Mouse (Mus musculus) liver, adult 2 months (tissue): ENCODE measurements around the gene Gpd1l. TPM values are rescaled to one million over a fixed set of nuclear protein-coding genes. Genes with fewer than 3 reads are reported as not detected.

Source experiments
- DNase-seq: peaks from one replicate; pipeline ENCODE4 v3.0.0-alpha.2; 2011; ENCODE audit warnings: low read depth, low spot score; ENCODE audit errors: extremely low read depth
- H3K27ac ChIP-seq: fragments of 200-500 bp; replicated peaks from 2 replicates; pipeline ENCODE4 v1.5.1; 2012; ENCODE audit warnings: low read depth, mild to moderate bottlenecking, control low read depth, inconsistent platforms, low read length; ENCODE audit not compliant: insufficient read depth
- H3K27me3 ChIP-seq: fragments of 200-500 bp; 2 replicates; pipeline ENCODE4 v1.6.1; 2012; ENCODE audit warnings: mild to moderate bottlenecking, moderate library complexity, low read length, inconsistent platforms; ENCODE audit not compliant: control insufficient read depth, insufficient read depth
- H3K36me3 ChIP-seq: fragments of 200-500 bp; 2 replicates; pipeline ENCODE4 v1.6.1; 2012; ENCODE audit warnings: low read length, inconsistent platforms; ENCODE audit not compliant: control insufficient read depth, insufficient read depth
- H3K4me1 ChIP-seq: fragments of 200-500 bp; 2 replicates; pipeline ENCODE4 v1.6.1; 2011; ENCODE audit warnings: low read length; ENCODE audit not compliant: control insufficient read depth, insufficient read depth
- H3K4me3 ChIP-seq: fragments of 200-500 bp; 2 replicates; pipeline ENCODE4 v1.5.1; 2011; ENCODE audit warnings: low read depth, mild to moderate bottlenecking, control low read depth, low read length, moderate library complexity; ENCODE audit not compliant: insufficient read depth
- H3K79me2 ChIP-seq: fragments of 200-500 bp; 2 replicates; pipeline ENCODE4 v1.6.1; 2012; ENCODE audit warnings: inconsistent platforms, mild to moderate bottlenecking, low read length, moderate library complexity; ENCODE audit not compliant: control insufficient read depth, insufficient read depth
- H3K9ac ChIP-seq: fragments of 200-500 bp; 2 replicates; pipeline ENCODE4 v1.6.1; 2012; ENCODE audit warnings: low read depth, mild to moderate bottlenecking, control low read depth, inconsistent platforms, low read length
- CTCF ChIP-seq: fragments of 200-500 bp; IDR thresholded peaks from 2 replicates; pipeline ENCODE4 v1.5.1; 2011; ENCODE audit warnings: low read depth, low read length, control low read depth
- POLR2A ChIP-seq: fragments of 200-500 bp; IDR thresholded peaks from 2 replicates; pipeline ENCODE4 v1.6.1; 2011; ENCODE audit warnings: low read length, control low read depth; ENCODE audit not compliant: insufficient read depth; ENCODE audit errors: extremely low read depth
- WGBS: fragments of 180-500 bp; shearing (Covaris S2); methylation state at CpG from one replicate; pipeline ENCODE4 v1.1.7; 2018; 5-methylcytosine and 5-hydroxymethylcytosine counted together
- polyA plus RNA-seq: library from polyadenylated mRNA; depleted of rRNA; stranded (reverse); fragments of >200 nt; gene quantifications from 2 replicates; pipeline ENCODE4 v1.2.3, GENCODE M21; 2012
- total RNA-seq: library from RNA; depleted of rRNA; stranded (reverse); fragments of >200 nt; gene quantifications from 2 replicates; pipeline ENCODE4 v1.2.3, GENCODE M21; 2014

Gene Gpd1l
- total and polyA plus RNA-seq, 2 experiments = 12.6 to 21.3 TPM

DNA sequence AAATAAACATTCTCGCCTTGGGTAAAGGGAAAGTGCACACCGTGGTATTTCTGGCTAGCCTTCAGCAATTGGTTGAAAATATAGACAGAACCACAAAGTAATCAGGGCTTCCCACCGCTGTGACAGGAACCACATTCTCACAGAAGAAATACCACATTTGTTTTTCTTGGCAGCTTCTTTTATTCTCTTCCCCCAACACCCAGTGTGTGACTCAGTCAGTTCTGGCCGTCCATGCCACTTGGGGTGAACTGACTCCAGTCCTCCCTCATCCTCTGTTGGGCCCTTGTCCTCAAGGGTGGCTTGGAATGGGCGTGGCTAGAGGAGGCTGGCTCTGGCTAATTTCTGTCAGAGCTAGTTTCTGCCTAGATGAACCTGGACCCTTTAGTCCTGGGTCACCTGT, 14.6 kb upstream of the Gpd1l start:
- no peaks in the 10 kb centered on the region for H3K36me3 ChIP-seq
- no peak overlapping the region for H3K9ac ChIP-seq
- no peak overlapping the region for H3K27ac ChIP-seq
- 60% methylated on average over 5 of the region's 5 CpGs for WGBS
- no peaks in the 10 kb centered on the region for H3K27me3 ChIP-seq
- no peaks in the 10 kb centered on the region for H3K79me2 ChIP-seq
- no peak for DNase-seq
- peaks cover 1% of the 10 kb centered on the region for H3K4me1 ChIP-seq
- H3K4me3 ChIP-seq = no peak overlapping the region
- no peak for TF ChIP-seq CTCF
- no peak for TF ChIP-seq POLR2A

DNA sequence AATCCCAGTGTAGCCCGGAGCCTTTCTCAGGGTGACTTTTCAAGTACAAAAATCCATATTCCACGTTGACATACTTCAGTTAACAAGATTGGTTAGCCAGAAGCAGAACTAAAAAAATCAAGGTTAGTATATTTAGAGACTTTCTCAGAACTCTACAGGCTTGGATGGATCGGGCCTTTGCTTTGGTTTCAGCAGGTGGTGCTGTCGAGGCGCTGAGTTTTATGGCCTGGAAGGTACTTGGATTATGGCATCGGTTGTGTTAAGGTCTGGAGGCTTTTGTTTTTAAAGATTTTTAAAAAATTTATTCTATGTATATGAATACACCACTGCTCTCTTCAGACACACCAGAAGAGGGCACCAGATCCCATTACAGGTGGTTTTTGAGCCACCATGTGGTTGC, 11.8 kb upstream of the Gpd1l start:
- Histone ChIP-seq H3K27me3 (no peaks in the 10 kb centered on the region), H3K79me2 (no peaks in the 10 kb centered on the region), H3K36me3 (no peaks in the 10 kb centered on the region), H3K9ac (no peak overlapping the region), H3K27ac (no peak overlapping the region), H3K4me3 (no peak overlapping the region), H3K4me1 (no peaks in the 10 kb centered on the region; the same call in 1 of the 2 replicates)
- no peak for DNase-seq
- TF ChIP-seq CTCF (no peak), POLR2A (no peak)
- 88% methylated on average over 6 of the region's 6 CpGs for WGBS

DNA sequence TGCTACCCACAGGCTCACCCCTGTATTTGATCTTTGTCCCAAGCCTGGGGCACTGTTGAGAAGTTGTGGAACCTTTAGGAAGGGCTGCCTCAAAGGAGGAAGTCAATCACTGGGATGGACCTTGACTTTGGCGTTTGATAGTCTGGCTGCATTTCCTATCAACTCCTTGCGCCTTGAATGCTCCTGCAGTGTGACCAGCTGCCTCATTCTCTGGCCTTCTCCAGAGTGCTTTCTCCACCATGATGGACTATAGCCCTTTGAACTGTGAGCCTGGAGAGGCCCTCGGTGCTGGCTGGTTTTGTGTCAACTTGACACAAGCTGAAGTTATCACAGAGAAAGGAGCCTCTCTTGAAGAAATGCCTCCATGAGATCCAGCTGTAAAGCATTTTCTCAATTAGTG, 10.9 kb upstream of the Gpd1l start:
- Histone ChIP-seq H3K27ac (no peak overlapping the region), H3K9ac (no peak overlapping the region), H3K4me1 (no peaks in the 10 kb centered on the region; the same call in 1 of the 2 replicates), H3K4me3 (no peak overlapping the region), H3K36me3 (no peaks in the 10 kb centered on the region), H3K27me3 (no peaks in the 10 kb centered on the region), H3K79me2 (no peaks in the 10 kb centered on the region)
- WGBS = 81% methylated on average over 3 of the region's 3 CpGs
- DNase-seq = no peak
- TF ChIP-seq CTCF (no peak), POLR2A (no peak)

DNA sequence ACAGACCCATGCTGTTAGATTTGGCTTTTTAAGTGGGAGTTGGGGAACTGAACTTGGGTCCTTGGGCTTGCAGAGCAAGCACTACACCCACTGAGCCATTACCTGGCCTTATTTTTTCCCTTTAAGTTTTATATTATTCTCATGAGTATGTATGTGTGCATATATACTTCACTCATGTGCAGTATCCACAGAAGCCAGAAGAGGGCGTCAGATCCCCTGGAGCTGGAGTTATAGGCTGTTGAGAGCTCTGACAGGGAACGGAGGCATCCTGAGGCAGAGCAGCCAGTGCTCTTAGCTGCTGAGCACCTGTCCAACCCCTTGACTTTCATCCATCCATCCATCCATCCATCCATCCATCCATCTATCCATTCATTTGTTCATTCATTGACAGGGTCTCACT, 2.9 kb upstream of the Gpd1l start:
- H3K4me3 ChIP-seq = no peak overlapping the region
- peaks cover 3% of the 10 kb centered on the region for H3K4me1 ChIP-seq
- WGBS = 83% methylated on average over 2 of the region's 2 CpGs
- no peak for TF ChIP-seq POLR2A
- TF ChIP-seq CTCF = no peak
- no peak for DNase-seq
- no peaks in the 10 kb centered on the region for H3K79me2 ChIP-seq
- H3K27ac ChIP-seq = no peak overlapping the region
- no peak overlapping the region for H3K9ac ChIP-seq
- no peaks in the 10 kb centered on the region for H3K36me3 ChIP-seq
- no peaks in the 10 kb centered on the region for H3K27me3 ChIP-seq

DNA sequence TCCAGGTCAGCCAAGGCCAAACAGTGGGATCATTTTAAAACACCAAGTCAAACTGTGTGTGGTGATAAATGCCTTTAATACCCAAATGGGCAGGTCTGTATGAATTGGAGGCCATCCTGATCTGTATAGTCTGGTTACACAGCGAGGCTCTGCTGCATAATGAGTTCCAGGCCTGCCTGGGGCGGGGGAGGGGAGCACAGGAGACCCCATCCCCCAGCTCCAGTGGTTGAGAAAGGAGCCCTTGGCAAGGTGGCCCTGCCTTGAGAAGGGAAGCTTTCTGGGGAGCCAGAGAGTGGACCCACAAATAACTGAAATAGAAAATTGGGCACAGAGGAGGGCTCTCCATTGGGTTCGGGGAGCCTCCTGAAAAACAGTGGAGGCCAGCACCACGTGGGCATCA, 1.5 kb upstream of the Gpd1l start:
- Histone ChIP-seq H3K9ac (no peak overlapping the region), H3K4me3 (no peak overlapping the region), H3K79me2 (no peaks in the 10 kb centered on the region), H3K4me1 (peaks cover 6% of the 10 kb centered on the region), H3K27ac (no peak overlapping the region), H3K27me3 (no peaks in the 10 kb centered on the region), H3K36me3 (no peaks in the 10 kb centered on the region)
- no peak for DNase-seq
- TF ChIP-seq POLR2A = no peak
- TF ChIP-seq CTCF = no peak
- WGBS = 94% methylated on average over 4 of the region's 4 CpGs

DNA sequence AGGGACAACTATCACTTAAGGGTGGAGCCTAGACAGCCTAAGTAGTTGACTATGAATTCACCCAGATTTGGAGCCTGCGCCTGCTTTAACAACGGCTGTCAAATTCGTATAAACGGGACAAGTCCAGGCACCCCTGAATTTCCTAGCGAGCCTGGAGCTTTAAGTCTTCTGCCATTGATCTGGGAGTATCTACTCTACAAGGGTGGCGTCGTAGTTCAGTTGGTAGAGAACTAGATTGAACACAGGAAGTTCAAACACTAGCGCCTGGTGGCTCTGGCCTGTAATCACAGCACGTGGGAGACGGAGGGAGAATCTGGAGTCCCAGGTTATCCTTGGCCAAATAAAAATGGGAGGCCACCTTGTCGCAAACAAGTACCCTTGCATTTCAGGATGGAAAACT, 444 bp upstream of the Gpd1l start:
- Histone ChIP-seq H3K79me2 (peaks cover 3% of the 10 kb centered on the region; the same call in 1 of the 2 replicates), H3K27ac (peak overlapping the region; percentile 39; the same call in 1 of the 2 replicates), H3K9ac (peak overlapping the region; percentile 15; the same call in 1 of the 2 replicates), H3K4me3 (no peak overlapping the region), H3K36me3 (no peaks in the 10 kb centered on the region), H3K27me3 (no peaks in the 10 kb centered on the region), H3K4me1 (peaks cover 6% of the 10 kb centered on the region)
- TF ChIP-seq CTCF (no peak), POLR2A (no peak)
- DNase-seq = no peak
- WGBS = 64% methylated on average over 11 of the region's 11 CpGs
